Mouse (Mus musculus) CH12.LX (cell line): ENCODE measurements around the gene Otud4. TPM values are rescaled to one million over a fixed set of nuclear protein-coding genes. Genes with fewer than 3 reads are reported as not detected.

Source experiments
- DNase-seq: peaks from one replicate; pipeline ENCODE4 v3.0.0-alpha.2; 2013; ENCODE audit errors: extremely low read depth
- H3K27ac ChIP-seq: 2 replicates; pipeline ENCODE4 v1.5.1; 2012; ENCODE audit warnings: low read depth, mild to moderate bottlenecking, control low read depth, moderate library complexity; ENCODE audit not compliant: insufficient read depth
- H3K27me3 ChIP-seq: replicated peaks from 2 replicates; pipeline ENCODE3; 2012; ENCODE audit warnings: inconsistent platforms
- H3K36me3 ChIP-seq, 2 experiments: replicated peaks in 1 of 2; 2 replicates each; pipeline versions ENCODE3 to v1.6.1; 2012; ENCODE audit warnings: inconsistent platforms in 1 of 2, low read length in 1 of 2, mild to moderate bottlenecking in 1 of 2, mixed read lengths in 1 of 2, moderate library complexity in 1 of 2; ENCODE audit not compliant: control insufficient read depth in 1 of 2, insufficient read depth in 1 of 2
- H3K4me1 ChIP-seq, 2 experiments: 2 replicates each; pipeline ENCODE4 v1.6.1; 2012; ENCODE audit warnings: inconsistent platforms in 1 of 2, moderate library complexity in 1 of 2; ENCODE audit not compliant: insufficient read depth in 2 of 2, control insufficient read depth in 1 of 2
- H3K4me2 ChIP-seq: 2 replicates; pipeline ENCODE4 v1.6.1; 2012; ENCODE audit warnings: low read depth, mild to moderate bottlenecking, control low read depth; ENCODE audit not compliant: poor library complexity, insufficient read depth, severe bottlenecking
- H3K4me3 ChIP-seq, 3 experiments: fragments of 150-350 bp in 1 of 3; sonication (generic) in 1 of 3; replicated peaks in 1 of 3; 2 replicates each; pipeline versions ENCODE3 to v1.5.1; 2011 to 2012; ENCODE audit warnings: low read depth in 2 of 3, low read length in 2 of 3, mild to moderate bottlenecking in 2 of 3, moderate library complexity in 2 of 3, control low read depth in 1 of 3, improper control_type of control experiment in 1 of 3, inconsistent platforms in 1 of 3, mixed read lengths in 1 of 3; ENCODE audit not compliant: poor library complexity in 1 of 3
- H3K79me2 ChIP-seq: replicated peaks from 2 replicates; pipeline ENCODE4 v1.6.1; 2012; ENCODE audit warnings: mild to moderate bottlenecking, moderate library complexity; ENCODE audit not compliant: control insufficient read depth, poor library complexity, insufficient read depth, severe bottlenecking; ENCODE audit errors: extremely low read depth
- H3K9ac ChIP-seq: 2 replicates; pipeline ENCODE4 v1.6.1; 2012; ENCODE audit warnings: low read depth, mild to moderate bottlenecking, control low read depth, moderate library complexity; ENCODE audit not compliant: insufficient read depth
- H3K9me3 ChIP-seq: replicated peaks from 2 replicates; pipeline ENCODE3; 2012; ENCODE audit warnings: low read length, inconsistent platforms, mixed read lengths
- E2F4 ChIP-seq: IDR thresholded peaks from 2 replicates; pipeline ENCODE4 v1.6.1; 2011; ENCODE audit warnings: low read depth, low read length, improper control_type of control experiment; ENCODE audit not compliant: insufficient replicate concordance
- EP300 ChIP-seq: IDR thresholded peaks from 2 replicates; pipeline ENCODE4 v1.6.1; 2011; ENCODE audit warnings: low read length, improper control_type of control experiment
- ETS1 ChIP-seq: conservative IDR thresholded peaks from 2 replicates; pipeline ENCODE4 v1.6.1; 2012; ENCODE audit warnings: low read depth, mild to moderate bottlenecking, inconsistent platforms, low read length, improper control_type of control experiment, moderate library complexity
- GABPA ChIP-seq: IDR thresholded peaks from 2 replicates; pipeline ENCODE4 v1.6.1; 2012; ENCODE audit warnings: low read depth, low read length, improper control_type of control experiment, inconsistent platforms; ENCODE audit not compliant: insufficient replicate concordance
- JUN ChIP-seq: IDR thresholded peaks from 2 replicates; pipeline ENCODE4 v1.6.1; 2011; ENCODE audit warnings: low read depth, mild to moderate bottlenecking, low read length, improper control_type of control experiment, moderate library complexity; ENCODE audit not compliant: insufficient read depth
- MAZ ChIP-seq: IDR thresholded peaks from 2 replicates; pipeline ENCODE4 v1.6.1; 2012; ENCODE audit warnings: low read depth, mild to moderate bottlenecking, inconsistent platforms, low read length, improper control_type of control experiment, moderate library complexity
- MEF2A ChIP-seq: IDR thresholded peaks from 2 replicates; pipeline ENCODE4 v1.6.1; 2014; ENCODE audit warnings: low read depth, mild to moderate bottlenecking, inconsistent platforms, low read length, improper control_type of control experiment, borderline replicate concordance
- MXI1 ChIP-seq: IDR thresholded peaks from 2 replicates; pipeline ENCODE4 v1.6.1; 2011; ENCODE audit warnings: mild to moderate bottlenecking, low read depth, low read length, improper control_type of control experiment
- POLR2AphosphoS2 ChIP-seq: IDR thresholded peaks from 2 replicates; pipeline ENCODE4 v1.6.1; 2011; ENCODE audit warnings: low read depth, low read length, improper control_type of control experiment
- RAD21 ChIP-seq: IDR thresholded peaks from 2 replicates; pipeline ENCODE4 v1.6.1; 2011; ENCODE audit warnings: low read depth, mild to moderate bottlenecking, low read length, improper control_type of control experiment, moderate library complexity
- USF1 ChIP-seq: IDR thresholded peaks from 2 replicates; pipeline ENCODE4 v1.6.1; 2014; ENCODE audit warnings: low read depth, mild to moderate bottlenecking, inconsistent platforms, low read length, improper control_type of control experiment
- dilution Hi-C: fragments of 300-500 bp; cut with MboI; formaldehyde crosslinking; loops from 2 replicates; pipeline ENCODE4 v1.14.3; 2020; ENCODE audit warnings: low sequenced_read_pairs; ENCODE audit not compliant: extremely low pct_unique_long_range_greater_than_20kb, extremely low pct_ligation_motif_present
- in situ Hi-C: fragments of 300-500 bp; cut with MboI; formaldehyde crosslinking; loops from 3 replicates; pipeline ENCODE4 v1.14.3; 2019; ENCODE audit warnings: low sequenced_read_pairs, low pct_ligation_motif_present, low pct_unique_long_range_greater_than_20kb, mixed read lengths
- polyA plus RNA-seq: library from polyadenylated mRNA; unstranded; fragments of >175 nt; gene quantifications from 2 replicates; pipeline ENCODE4 v1.2.1, GENCODE M21; 2012; ENCODE audit warnings: low read depth; ENCODE audit not compliant: insufficient read length
- total RNA-seq, 2 experiments: library from RNA; depleted of rRNA; stranded (reverse); fragments of 300-350 nt in 1 of 2; fragments of >200 nt in 1 of 2; gene quantifications; 2 replicates each; pipeline ENCODE4 v1.2.3; 2012 to 2014

The Otud4 gene
- total and polyA plus RNA-seq, 3 experiments: 22.8 to 44.6 (median 42.3) TPM

DNA sequence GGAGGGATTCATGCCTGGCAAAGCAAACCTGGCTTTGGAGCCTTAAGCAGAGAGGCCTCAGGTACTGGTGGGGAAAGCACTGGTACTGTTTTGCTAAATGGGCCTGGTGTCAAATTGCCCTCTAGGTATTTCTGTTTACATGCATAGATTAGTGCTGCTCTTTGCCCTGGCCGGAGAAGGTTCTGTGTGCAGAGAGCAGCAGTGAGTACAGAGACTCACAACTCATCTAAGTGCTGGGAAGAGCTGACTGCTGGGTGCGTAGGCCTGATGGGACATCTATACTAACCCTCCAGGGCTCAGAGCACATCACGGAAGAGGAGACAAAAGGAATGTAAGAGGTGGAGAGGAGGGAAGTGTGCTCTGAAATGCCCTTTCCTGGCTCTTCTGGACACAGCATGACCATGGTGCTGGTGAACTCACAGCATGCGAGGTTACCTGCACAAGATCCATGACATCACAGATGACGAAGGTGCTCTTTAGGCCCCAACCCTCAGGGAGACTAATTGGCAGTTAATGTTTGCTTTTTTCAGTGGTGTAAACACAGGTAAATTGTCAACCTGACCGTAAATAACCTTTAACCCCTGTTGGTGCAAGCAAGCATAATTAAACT, 23.6 kb upstream of the Otud4 start:
- TF ChIP-seq MEF2A (no peak), MAZ (no peak)

DNA sequence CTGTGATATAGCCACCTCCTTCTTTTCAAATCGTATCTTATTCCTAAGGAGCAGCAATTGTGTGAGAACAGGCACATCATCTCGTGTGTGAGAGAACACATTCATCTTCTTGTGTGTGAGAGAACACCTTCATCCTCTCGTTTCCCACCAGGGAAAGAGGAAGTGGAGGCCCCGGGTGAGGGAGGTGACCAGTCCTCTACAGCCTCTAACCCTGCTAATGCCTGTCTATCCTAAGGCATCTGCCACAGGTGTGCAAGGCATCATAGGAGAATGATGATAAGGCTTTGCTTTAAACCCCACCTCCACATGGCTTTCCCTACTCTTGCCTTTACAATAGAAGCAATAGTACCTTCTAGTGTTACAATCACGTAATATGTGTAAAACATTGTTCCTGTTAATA, 20.5 kb upstream of the Otud4 start:
- Histone ChIP-seq H3K79me2 (no peaks in the 10 kb centered on the region), H3K4me2 (no peak overlapping the region), H3K9me3 (peaks cover 4% of the 10 kb centered on the region), H3K27me3 (no peaks in the 10 kb centered on the region)
- dilution Hi-C loops: no loop called here
- DNase-seq: no peak
- no peak for TF ChIP-seq ETS1
- TF ChIP-seq, all 38 proteins: peak for 0
- Histone ChIP-seq H3K36me3 (no peaks in the 10 kb centered on the region), H3K9ac (no peak overlapping the region), H3K4me3 (no peak overlapping the region), H3K4me1 (peaks cover 0 to 15% of the 10 kb centered on the region in 2 experiments; a peak in 2 of 4 replicates), H3K27ac (no peak overlapping the region)
- in situ Hi-C loops: no loop called here

More for the DNA sequence above, 23.6 kb upstream of the Otud4 start:
- H3K4me2 ChIP-seq: no peak overlapping the region
- H3K4me1 ChIP-seq: peaks cover 5 to 33% of the 10 kb centered on the region in 2 experiments
- no peaks in the 10 kb centered on the region for H3K27me3 ChIP-seq
- no peak overlapping the region for H3K4me3 ChIP-seq
- H3K36me3 ChIP-seq: no peaks in the 10 kb centered on the region
- no peak overlapping the region for H3K27ac ChIP-seq
- H3K9me3 ChIP-seq: peaks cover 4% of the 10 kb centered on the region
- in situ Hi-C loops (no loop called here), dilution Hi-C loops (no loop called here)
- H3K9ac ChIP-seq: no peak overlapping the region
- no peak for DNase-seq
- H3K79me2 ChIP-seq: no peaks in the 10 kb centered on the region

DNA sequence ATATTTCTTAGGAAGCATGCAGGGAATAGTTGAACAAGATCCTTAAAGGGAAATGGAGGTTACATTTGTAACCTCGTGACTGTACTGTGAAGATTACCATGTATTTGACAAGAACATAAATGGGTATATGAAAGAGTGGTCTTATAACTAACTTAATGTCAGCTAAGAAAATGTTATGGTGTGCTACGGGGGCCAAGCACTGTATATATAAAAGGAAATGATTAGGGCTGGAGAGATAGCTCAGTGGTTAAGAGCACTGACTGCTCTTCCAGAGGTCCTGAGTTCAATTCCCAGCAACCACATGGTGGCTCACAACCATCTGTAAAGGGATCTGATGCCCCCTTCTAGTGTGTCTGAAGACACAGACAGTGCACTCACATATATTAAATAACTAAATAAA, 20.1 kb upstream of the Otud4 start:
- TF ChIP-seq JUN (no peak), RAD21 (no peak), MXI1 (no peak), EP300 (no peak), POLR2AphosphoS2 (no peak), E2F4 (no peak), USF1 (no peak), GABPA (no peak)
- TF ChIP-seq, all 38 proteins: peak for 0
- H3K27me3 ChIP-seq: no peaks in the 10 kb centered on the region
- no peak for DNase-seq

More for the DNA sequence above, 20.1 kb upstream of the Otud4 start:
- H3K9ac ChIP-seq: no peak overlapping the region
- H3K4me3 ChIP-seq: no peak overlapping the region
- H3K9me3 ChIP-seq: peaks cover 4% of the 10 kb centered on the region
- no peak overlapping the region for H3K27ac ChIP-seq
- in situ Hi-C loops (no loop called here), dilution Hi-C loops (no loop called here)
- H3K79me2 ChIP-seq: no peaks in the 10 kb centered on the region
- no peak overlapping the region for H3K4me2 ChIP-seq
- peaks cover 0 to 10% of the 10 kb centered on the region in 2 experiments; a peak in 2 of 4 replicates for H3K4me1 ChIP-seq
- no peaks in the 10 kb centered on the region for H3K36me3 ChIP-seq
